Mouse (Mus musculus): ENCODE measurements around the gene Nr1i2. TPM values are rescaled to one million over a fixed set of nuclear protein-coding genes. Genes with fewer than 3 reads are reported as not detected.

Nr1i2 gene
- 0.54 TPM for polyA plus RNA-seq (2014; fragmentation: Illumina TruSeq; extraction: RNeasy Lipid Tissue Mini Kit (QIAGEN cat#74804); ENCODE audit: insufficient read depth, low read depth, low replicate concordance)

GRCm38 (mm10) chr16:38294685-38295348, at the start of gene Nr1i2:
Gene Nr1i2 (minus strand): TSS chr16:38294824.

GRCm38 (mm10) chr16:38341396-38342324, 47.0 kb upstream of the Nr1i2 start, which contains the start of gene Maats1:
Gene Maats1 (minus strand): TSS chr16:38342143.

Other genes with a start within 250 kb of the Nr1i2 start
- gene Gsk3b, start 205.8 kb downstream of the Nr1i2 start, polyA plus RNA-seq (2014; fragmentation: Illumina TruSeq; extraction: RNeasy Lipid Tissue Mini Kit (QIAGEN cat#74804); ENCODE audit: insufficient read depth, low read depth, low replicate concordance): 7.5 TPM
- gene Maats1, start 47.3 kb upstream of the Nr1i2 start, polyA plus RNA-seq (2014; fragmentation: Illumina TruSeq; extraction: RNeasy Lipid Tissue Mini Kit (QIAGEN cat#74804); ENCODE audit: insufficient read depth, low read depth, low replicate concordance): 3.7 TPM
- gene Cox17, start 52.2 kb upstream of the Nr1i2 start, polyA plus RNA-seq (2014; fragmentation: Illumina TruSeq; extraction: RNeasy Lipid Tissue Mini Kit (QIAGEN cat#74804); ENCODE audit: insufficient read depth, low read depth, low replicate concordance): 288 TPM
- gene Gm21987, start 52.2 kb upstream of the Nr1i2 start, polyA plus RNA-seq (2014; fragmentation: Illumina TruSeq; extraction: RNeasy Lipid Tissue Mini Kit (QIAGEN cat#74804); ENCODE audit: insufficient read depth, low read depth, low replicate concordance): not detected
- gene Popdc2, start 67.4 kb upstream of the Nr1i2 start, polyA plus RNA-seq (2014; fragmentation: Illumina TruSeq; extraction: RNeasy Lipid Tissue Mini Kit (QIAGEN cat#74804); ENCODE audit: insufficient read depth, low read depth, low replicate concordance): 11.8 TPM
- gene Pla1a, start 138.3 kb upstream of the Nr1i2 start, polyA plus RNA-seq (2014; fragmentation: Illumina TruSeq; extraction: RNeasy Lipid Tissue Mini Kit (QIAGEN cat#74804); ENCODE audit: insufficient read depth, low read depth, low replicate concordance): 1.6 TPM
- 25.5 TPM for gene Adprh, start 157.9 kb upstream of the Nr1i2 start, polyA plus RNA-seq (2014; fragmentation: Illumina TruSeq; extraction: RNeasy Lipid Tissue Mini Kit (QIAGEN cat#74804); ENCODE audit: insufficient read depth, low read depth, low replicate concordance)
- gene Cd80, start 160.7 kb upstream of the Nr1i2 start, polyA plus RNA-seq (2014; fragmentation: Illumina TruSeq; extraction: RNeasy Lipid Tissue Mini Kit (QIAGEN cat#74804); ENCODE audit: insufficient read depth, low read depth, low replicate concordance): 1.5 TPM
- 11.8 TPM for gene Timmdc1, start 227.8 kb upstream of the Nr1i2 start, polyA plus RNA-seq (2014; fragmentation: Illumina TruSeq; extraction: RNeasy Lipid Tissue Mini Kit (QIAGEN cat#74804); ENCODE audit: insufficient read depth, low read depth, low replicate concordance)